Mouse (Mus musculus) heart, embryonic 16.5 days (tissue): Measurements from ENCODE around the gene Sipa1l3. TPM values are rescaled to one million over a fixed set of nuclear protein-coding genes. Genes with fewer than 3 reads are reported as not detected.

Source experiments
- ATAC-seq: fragments of 200-750 bp; cut with Nextera tagmentation; replicated peaks from 2 replicates; pipeline ENCODE4 v1.8.0; 2017; ENCODE audit warnings: moderate number of reproducible peaks; ENCODE audit not compliant: insufficient read depth, low FRiP score; ENCODE audit errors: extremely low read depth
- H3K27ac ChIP-seq: fragments of 300-500 bp; sonication (generic); 2 replicates; pipeline ENCODE4 v1.5.1; 2014; ENCODE audit warnings: mild to moderate bottlenecking, low read length, control low read depth, moderate library complexity
- H3K27me3 ChIP-seq: fragments of 300-500 bp; sonication (generic); 2 replicates; pipeline ENCODE4 v1.6.1; 2014; ENCODE audit warnings: low read length, mixed read lengths; ENCODE audit not compliant: control insufficient read depth, insufficient read depth
- H3K36me3 ChIP-seq: fragments of 300-500 bp; sonication (generic); 2 replicates; pipeline ENCODE4 v1.6.1; 2014; ENCODE audit not compliant: control insufficient read depth, insufficient read depth
- H3K4me1 ChIP-seq: fragments of 300-500 bp; sonication (generic); 2 replicates; pipeline ENCODE4 v1.6.1; 2014; ENCODE audit warnings: low read length, mixed read lengths; ENCODE audit not compliant: control insufficient read depth, insufficient read depth
- H3K4me2 ChIP-seq: fragments of 300-500 bp; sonication (generic); 2 replicates; pipeline ENCODE4 v1.6.1; 2014; ENCODE audit warnings: low read depth, mild to moderate bottlenecking, control low read depth, low read length
- H3K4me3 ChIP-seq: fragments of 300-500 bp; sonication (generic); 2 replicates; pipeline ENCODE4 v1.5.1; 2014; ENCODE audit warnings: mild to moderate bottlenecking, control low read depth, low read length
- H3K9ac ChIP-seq: fragments of 300-500 bp; sonication (generic); 2 replicates; pipeline ENCODE4 v1.6.1; 2014; ENCODE audit warnings: low read length, control low read depth
- H3K9me3 ChIP-seq: fragments of 300-500 bp; sonication (generic); replicated peaks from 2 replicates; pipeline ENCODE4 v1.6.1; 2016; ENCODE audit warnings: low read length; ENCODE audit not compliant: control insufficient read depth
- WGBS: fragments of 180-500 bp; shearing (Covaris S2); extraction: QIAGEN DNeasy Blood & Tissue Kit; methylation state at CpG from one replicate; pipeline ENCODE4 v1.1.7; 2014; 5-methylcytosine and 5-hydroxymethylcytosine counted together
- polyA plus RNA-seq: library from polyadenylated mRNA; unstranded; fragments of >200 nt; fragmentation: Nextera tagmentation; extraction: Ambion mirVana; gene quantifications from 2 replicates; pipeline ENCODE4 v1.2.1, GENCODE M21; 2015

Gene Sipa1l3
- polyA plus RNA-seq, 1 experiment from 2014 or later, result 5.8 TPM

DNA sequence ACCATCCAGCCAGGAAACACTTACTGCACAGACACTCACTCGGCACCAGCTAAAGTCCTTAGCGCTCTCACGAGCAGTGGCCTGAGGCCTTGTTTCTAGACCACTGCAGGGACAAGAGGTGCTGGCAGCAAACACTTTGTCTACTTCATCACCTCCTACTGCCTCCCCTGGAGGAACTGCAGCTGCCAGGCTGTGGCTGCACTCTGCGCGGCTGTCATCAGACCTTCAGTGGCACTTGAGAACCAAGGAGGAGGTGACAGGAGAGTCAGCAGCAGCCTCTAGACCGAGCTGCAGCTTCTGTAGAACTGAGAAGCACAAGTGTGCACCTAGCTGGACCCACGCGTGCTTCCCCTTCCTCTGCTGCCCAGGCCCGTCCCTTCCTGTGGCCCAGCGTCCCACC, 56.9 kb downstream of the Sipa1l3 start:
- Histone ChIP-seq H3K9me3 (no peaks in the 10 kb centered on the region), H3K4me2 (no peak overlapping the region), H3K4me3 (no peak overlapping the region), H3K4me1 (peaks cover 12% of the 10 kb centered on the region), H3K27ac (no peak overlapping the region), H3K9ac (0 out of 2 replicates have a peak overlapping the region, but pooled peaks have one; percentile 13), H3K27me3 (peaks cover 89% of the 10 kb centered on the region), H3K36me3 (no peaks in the 10 kb centered on the region)
- 32% methylated on average over 10 of the region's 10 CpGs for WGBS
- ATAC-seq, result peak; percentile 79

DNA sequence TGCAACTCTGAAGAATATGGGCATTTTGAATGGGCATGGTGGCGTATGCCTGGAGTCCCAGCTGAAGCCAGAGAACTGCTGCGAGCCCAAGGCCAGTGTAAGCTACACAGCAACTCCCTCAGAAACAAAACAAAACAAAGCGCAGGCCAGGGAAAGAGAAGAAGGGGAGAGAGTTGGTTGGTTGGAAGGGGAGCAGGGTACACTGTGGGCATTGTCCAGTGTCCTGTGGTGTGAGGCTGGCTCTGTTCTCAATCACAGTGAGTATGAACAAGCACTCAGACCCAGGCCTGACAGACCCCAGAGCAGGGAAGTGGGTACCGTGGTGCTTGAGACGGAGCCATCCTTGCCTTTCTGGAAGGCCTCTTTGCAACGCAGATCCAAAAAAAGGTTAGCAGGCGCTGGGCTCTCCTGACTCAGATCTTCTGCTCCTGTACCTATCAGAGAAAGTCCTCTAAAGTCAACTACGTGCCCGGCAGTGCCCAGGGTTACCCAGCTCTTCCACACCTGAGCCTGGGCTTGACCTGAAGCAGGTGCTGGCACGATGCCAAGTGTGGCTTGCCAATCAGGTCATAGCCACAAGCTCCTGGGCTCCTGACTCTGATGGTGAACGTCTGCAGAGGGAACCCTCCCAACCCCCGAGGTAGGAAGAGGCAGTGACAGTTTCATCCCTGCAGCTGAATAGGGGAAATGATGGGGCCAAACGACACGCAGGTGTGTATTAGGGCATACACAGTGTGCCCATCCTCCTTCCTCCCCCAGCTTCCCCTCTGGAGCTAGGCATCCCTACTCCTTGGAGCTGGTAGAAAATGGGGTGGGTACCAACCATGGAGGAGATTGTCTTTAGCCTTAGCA, 59.3 kb downstream of the Sipa1l3 start:
- Histone ChIP-seq H3K4me3 (no peak overlapping the region), H3K27me3 (peaks cover 87% of the 10 kb centered on the region), H3K36me3 (no peaks in the 10 kb centered on the region), H3K9ac (no peak overlapping the region), H3K4me1 (peaks cover 12% of the 10 kb centered on the region), H3K4me2 (no peak overlapping the region), H3K9me3 (peaks cover 3% of the 10 kb centered on the region; the same call in 1 of the 2 replicates), H3K27ac (no peak overlapping the region)
- no peak for ATAC-seq
- 83% methylated on average over 14 of the region's 14 CpGs for WGBS

DNA sequence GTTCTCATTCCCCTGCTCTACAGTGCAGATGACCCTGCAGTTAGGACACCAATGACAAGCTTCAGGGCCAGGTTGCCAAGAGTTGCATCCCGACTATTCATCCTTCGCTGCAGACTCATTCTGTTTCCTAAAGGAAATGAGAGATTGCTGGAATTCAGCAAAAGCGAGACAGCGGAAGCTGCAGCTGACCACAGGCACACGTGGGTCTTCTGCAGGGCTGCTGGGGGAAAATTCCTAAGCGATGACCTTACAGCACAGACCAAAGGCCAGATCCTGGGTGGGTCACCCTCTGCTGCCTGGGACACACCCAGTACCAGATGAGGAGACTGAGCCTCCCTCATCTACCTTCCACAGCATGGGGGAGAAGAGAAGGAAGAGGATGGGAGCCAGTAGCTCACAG, 60.7 kb downstream of the Sipa1l3 start:
- H3K9me3 ChIP-seq, result peaks cover 3% of the 10 kb centered on the region; the same call in 1 of the 2 replicates
- no peak overlapping the region for H3K4me3 ChIP-seq
- no peak overlapping the region for H3K4me2 ChIP-seq
- peaks cover 85% of the 10 kb centered on the region for H3K27me3 ChIP-seq
- H3K9ac ChIP-seq, result no peak overlapping the region
- H3K4me1 ChIP-seq, result peaks cover 13% of the 10 kb centered on the region
- no peak for ATAC-seq
- H3K27ac ChIP-seq, result no peak overlapping the region; the same call in 1 of the 2 replicates
- 54% methylated on average over 6 of the region's 6 CpGs for WGBS
- no peaks in the 10 kb centered on the region for H3K36me3 ChIP-seq

DNA sequence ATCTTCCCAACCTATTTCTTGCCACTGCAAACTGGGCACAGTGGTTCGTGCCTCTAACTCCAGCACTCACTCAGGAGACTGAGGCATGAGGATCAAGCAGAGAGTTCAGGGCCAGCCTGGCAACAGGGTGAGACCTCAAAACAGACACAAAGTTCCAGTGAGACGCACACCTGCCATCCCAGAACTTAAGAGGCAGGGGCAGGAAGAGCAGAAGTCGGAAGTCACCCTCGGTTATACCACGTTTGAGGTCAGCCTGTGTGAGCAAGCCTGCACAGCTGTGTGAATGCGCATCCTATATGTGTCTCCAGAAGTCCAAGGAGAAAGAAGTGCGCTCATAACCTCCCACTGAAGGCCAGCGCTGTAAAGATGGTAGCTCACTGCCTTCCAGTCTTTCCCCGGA, 61.7 kb downstream of the Sipa1l3 start:
- Histone ChIP-seq H3K9me3 (peaks cover 3% of the 10 kb centered on the region; the same call in 1 of the 2 replicates), H3K27me3 (peaks cover 88% of the 10 kb centered on the region), H3K4me2 (no peak overlapping the region), H3K36me3 (no peaks in the 10 kb centered on the region), H3K9ac (no peak overlapping the region), H3K4me3 (no peak overlapping the region), H3K4me1 (peaks cover 15% of the 10 kb centered on the region), H3K27ac (no peak overlapping the region)
- ATAC-seq, result no peak
- 86% methylated on average over 9 of the region's 9 CpGs for WGBS

DNA sequence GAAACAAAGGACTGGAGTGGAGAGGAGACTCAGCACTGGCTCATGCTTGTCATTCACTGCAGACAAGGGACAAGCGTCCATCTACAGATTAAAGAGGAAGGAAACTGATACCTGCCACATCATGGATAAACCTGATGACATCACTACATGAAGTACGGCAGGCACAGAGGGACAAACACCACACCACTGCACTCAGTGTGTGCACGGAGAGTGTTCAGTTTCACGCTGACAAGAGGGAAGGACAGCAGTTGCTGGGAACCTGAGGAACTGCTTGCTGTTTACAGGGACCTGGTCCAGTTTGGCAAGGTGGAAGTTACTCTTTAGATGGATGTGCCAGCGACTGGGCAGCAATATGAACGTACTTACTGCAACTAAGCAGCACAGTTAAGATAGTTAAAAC, 62.9 kb downstream of the Sipa1l3 start:
- Histone ChIP-seq H3K27ac (no peak overlapping the region), H3K4me3 (no peak overlapping the region), H3K4me1 (peaks cover 5% of the 10 kb centered on the region; the same call in 1 of the 2 replicates), H3K27me3 (peaks cover 94% of the 10 kb centered on the region), H3K4me2 (no peak overlapping the region), H3K36me3 (no peaks in the 10 kb centered on the region), H3K9ac (no peak overlapping the region), H3K9me3 (peaks cover 3% of the 10 kb centered on the region; the same call in 1 of the 2 replicates)
- ATAC-seq, result no peak
- WGBS, result 56% methylated on average over 6 of the region's 6 CpGs

DNA sequence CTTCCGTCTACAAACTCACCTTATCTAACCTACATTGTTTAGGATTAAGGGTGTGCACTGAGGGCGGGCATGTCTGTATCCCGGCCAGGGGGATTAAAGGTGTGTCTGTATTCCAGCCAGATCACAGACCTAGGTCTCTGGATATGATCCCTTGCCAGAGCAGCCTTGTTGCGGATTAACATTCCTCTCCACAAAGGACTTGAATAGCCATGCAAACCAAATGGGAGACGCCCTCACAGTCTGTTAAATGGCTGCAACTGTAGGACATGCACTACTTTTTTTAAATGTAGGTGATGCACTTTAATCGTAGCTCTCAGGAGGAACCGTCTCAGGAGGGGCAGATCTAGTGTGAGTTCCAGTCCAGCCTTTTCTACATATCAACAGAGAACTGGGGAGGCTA, 63.5 kb downstream of the Sipa1l3 start:
- peaks cover 3% of the 10 kb centered on the region; the same call in 1 of the 2 replicates for H3K9me3 ChIP-seq
- 58% methylated on average over 7 of the region's 7 CpGs for whole genome bisulfite sequencing
- H3K27ac ChIP-seq, result peak overlapping the region; percentile 10; the same call in 1 of the 2 replicates
- no peak overlapping the region for H3K4me2 ChIP-seq
- no peak overlapping the region for H3K4me3 ChIP-seq
- H3K27me3 ChIP-seq, result peaks cover 94% of the 10 kb centered on the region
- H3K9ac ChIP-seq, result no peak overlapping the region
- no peak for ATAC-seq
- peaks cover 5% of the 10 kb centered on the region; the same call in 1 of the 2 replicates for H3K4me1 ChIP-seq
- H3K36me3 ChIP-seq, result no peaks in the 10 kb centered on the region

DNA sequence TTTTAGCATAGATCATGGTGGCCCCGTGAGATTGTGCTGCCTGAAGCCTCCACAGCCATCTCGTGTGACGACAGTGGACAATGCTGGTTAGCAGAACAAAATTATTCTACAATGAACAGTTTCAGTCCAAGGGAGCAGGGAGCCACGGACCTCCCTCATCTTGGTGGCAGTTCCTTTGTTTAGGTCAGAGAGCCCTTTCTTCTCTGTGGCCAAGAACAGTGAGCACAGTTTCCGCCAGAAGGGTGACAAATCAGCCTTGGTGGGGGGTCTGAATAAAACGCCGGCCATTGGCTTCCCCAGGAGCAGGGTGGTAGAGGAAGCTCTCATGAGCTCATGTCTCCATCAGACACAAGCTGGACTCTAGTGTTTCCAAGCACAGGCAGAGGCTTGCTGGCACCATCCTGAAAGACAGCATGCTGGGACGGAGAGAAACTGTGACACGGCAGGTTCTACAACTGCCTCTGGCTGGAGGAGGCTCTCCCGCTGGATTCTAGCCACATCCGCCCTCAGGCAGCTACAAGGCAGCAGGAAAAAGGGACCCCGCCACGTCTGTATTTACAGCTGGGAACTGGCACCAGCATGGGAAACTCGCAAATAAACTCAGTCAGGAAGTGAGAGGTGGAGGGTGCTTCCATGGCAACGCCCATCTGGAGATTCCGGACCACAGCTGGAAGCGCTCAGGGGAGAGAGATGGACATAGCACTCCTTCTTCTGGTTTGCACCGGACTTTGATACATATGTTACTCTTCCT, 65.3 kb downstream of the Sipa1l3 start:
- ATAC-seq, result peak; percentile 78
- no peak overlapping the region for H3K9ac ChIP-seq
- peaks cover 3% of the 10 kb centered on the region; the same call in 1 of the 2 replicates for H3K9me3 ChIP-seq

DNA sequence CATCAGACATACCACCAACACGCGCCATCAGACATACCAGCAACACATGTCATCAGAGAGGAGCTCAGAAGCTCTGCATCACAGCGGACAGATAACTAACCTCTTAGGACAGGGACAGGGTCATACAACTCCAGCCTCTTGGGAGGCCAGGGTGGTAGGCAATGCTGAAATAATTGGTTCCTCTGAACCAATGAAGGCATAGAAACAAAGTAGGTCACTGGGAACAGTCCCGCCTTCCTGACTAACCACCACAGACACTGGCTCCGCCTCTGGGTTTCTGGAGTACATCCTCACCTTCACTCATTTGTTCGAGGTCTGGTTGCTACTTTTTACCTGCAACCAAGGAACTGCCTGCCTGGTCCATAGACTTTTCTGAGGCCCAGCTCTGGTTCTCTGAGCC, 66.1 kb downstream of the Sipa1l3 start:
- 80% methylated on average over 6 of the region's 6 CpGs for WGBS

More for the DNA sequence above, 65.3 kb downstream of the Sipa1l3 start:
- peak overlapping the region; percentile 78 for H3K27ac ChIP-seq
- H3K4me2 ChIP-seq, result peak overlapping the region; percentile 35
- H3K36me3 ChIP-seq, result no peaks in the 10 kb centered on the region
- peaks cover 93% of the 10 kb centered on the region for H3K27me3 ChIP-seq
- 25% methylated on average over 18 of the region's 18 CpGs for WGBS
- H3K4me3 ChIP-seq, result 0 out of 2 replicates have a peak overlapping the region, but pooled peaks have one; percentile 2
- H3K4me1 ChIP-seq, result peaks cover 5% of the 10 kb centered on the region; the same call in 1 of the 2 replicates

More for the DNA sequence above, 66.1 kb downstream of the Sipa1l3 start:
- H3K9ac ChIP-seq, result no peak overlapping the region
- H3K4me1 ChIP-seq, result peaks cover 5% of the 10 kb centered on the region; the same call in 1 of the 2 replicates
- H3K9me3 ChIP-seq, result peaks cover 3% of the 10 kb centered on the region; the same call in 1 of the 2 replicates
- no peak overlapping the region for H3K4me2 ChIP-seq
- peaks cover 94% of the 10 kb centered on the region for H3K27me3 ChIP-seq
- H3K36me3 ChIP-seq, result no peaks in the 10 kb centered on the region
- no peak for ATAC-seq
- no peak overlapping the region for H3K4me3 ChIP-seq
- peak overlapping the region; percentile 78 for H3K27ac ChIP-seq
